Mouse (Mus musculus) cerebellum, adult 8-10 months (tissue): Measurements from ENCODE around the gene Nrg4.
"Not testable (repeated sequence)": the region's sequence is repeated elsewhere in the genome, so short reads cannot be mapped to it uniquely, and the experiment has no call there.

Source experiments
- DNase-seq: peaks from one replicate; pipeline ENCODE4 v3.0.0; 2022

The Nrg4 gene

GRCm38 (mm10) chr9:55248465-55248864 lies 78.2 kb downstream of the Nrg4 start:
- DNase-seq, result no peak

GRCm38 (mm10) chr9:55246918-55247317 lies 79.7 kb downstream of the Nrg4 start:
- no peak for DNase-seq

- no peak for DNase-seq
Measured at GRCm38 (mm10) chr9:55246440-55246839, 80.2 kb downstream of the Nrg4 start.

GRCm38 (mm10) chr9:55245057-55245750 lies 81.4 kb downstream of the Nrg4 start:
- DNase-seq, result not testable (repeated sequence)

GRCm38 (mm10) chr9:55244079-55244478 lies 82.6 kb downstream of the Nrg4 start:
- no peak for DNase-seq

GRCm38 (mm10) chr9:55243280-55243679 lies 83.4 kb downstream of the Nrg4 start:
- no peak for DNase-seq

- DNase-seq, result no peak
Measured at GRCm38 (mm10) chr9:55241863-55242685, 84.6 kb downstream of the Nrg4 start.

GRCm38 (mm10) chr9:55240852-55241251 lies 85.8 kb downstream of the Nrg4 start:
- no peak for DNase-seq

- no peak for DNase-seq
Measured at GRCm38 (mm10) chr9:55236235-55237165, 90.1 kb downstream of the Nrg4 start.

GRCm38 (mm10) chr9:55233076-55233475 lies 93.6 kb downstream of the Nrg4 start:
- DNase-seq, result not testable (repeated sequence)

- no peak for DNase-seq
Measured at GRCm38 (mm10) chr9:55232586-55232985, 94.1 kb downstream of the Nrg4 start.

GRCm38 (mm10) chr9:55232110-55232509 lies 94.5 kb downstream of the Nrg4 start:
- no peak for DNase-seq

GRCm38 (mm10) chr9:55231544-55231943 lies 95.1 kb downstream of the Nrg4 start:
- peak; percentile 60 for DNase-seq

GRCm38 (mm10) chr9:55229010-55229409 lies 97.6 kb downstream of the Nrg4 start:
- DNase-seq, result no peak

GRCm38 (mm10) chr9:55228149-55228548 lies 98.5 kb downstream of the Nrg4 start:
- DNase-seq, result no peak

- no peak for DNase-seq
Measured at GRCm38 (mm10) chr9:55226251-55226650, 100.4 kb downstream of the Nrg4 start.

GRCm38 (mm10) chr9:55225165-55225737 lies 101.4 kb downstream of the Nrg4 start:
- no peak for DNase-seq

- no peak for DNase-seq
Measured at GRCm38 (mm10) chr9:55217381-55217780, 109.3 kb downstream of the Nrg4 start.

- DNase-seq, result no peak
Measured at GRCm38 (mm10) chr9:55216078-55216477, 110.6 kb downstream of the Nrg4 start.

- no peak for DNase-seq
Measured at GRCm38 (mm10) chr9:55215648-55216047, 111.0 kb downstream of the Nrg4 start.

GRCm38 (mm10) chr9:55215056-55215455 lies 111.6 kb downstream of the Nrg4 start:
- no peak for DNase-seq

- DNase-seq, result no peak
Measured at GRCm38 (mm10) chr9:55213396-55213795, 113.2 kb downstream of the Nrg4 start.

- DNase-seq, result no peak
Measured at GRCm38 (mm10) chr9:55211611-55212010, 115.0 kb downstream of the Nrg4 start.
